Mouse (Mus musculus) MEL (cell line): Measurements from ENCODE around the gene Cxcr1. TPM values are rescaled to one million over a fixed set of nuclear protein-coding genes. Genes with fewer than 3 reads are reported as not detected.

ENCODE experiments used
- DNase-seq: peaks from one replicate; pipeline ENCODE4 v3.0.0; 2011; ENCODE audit warnings: low read depth, low spot score
- H3K27ac ChIP-seq: 2 replicates; pipeline ENCODE4 v1.5.1; 2012; ENCODE audit warnings: low read depth, mild to moderate bottlenecking, control low read depth, low read length, moderate library complexity; ENCODE audit not compliant: control insufficient read depth
- H3K27me3 ChIP-seq, 2 experiments: fragments of 150-350 bp in 1 of 2; sonication (generic) in 1 of 2; 2 replicates each; pipeline ENCODE4 v1.6.1; 2012; ENCODE audit warnings: low read length in 2 of 2, mild to moderate bottlenecking in 2 of 2, improper control_type of control experiment in 1 of 2, moderate library complexity in 1 of 2; ENCODE audit not compliant: insufficient read depth in 2 of 2, control insufficient read depth in 1 of 2
- H3K36me3 ChIP-seq, 2 experiments: 2 replicates each; pipeline ENCODE4 v1.6.1; 2012 to 2014; ENCODE audit warnings: low read length in 2 of 2, improper control_type of control experiment in 1 of 2, inconsistent platforms in 1 of 2, mild to moderate bottlenecking in 1 of 2; ENCODE audit not compliant: insufficient read depth in 2 of 2, control insufficient read depth in 1 of 2
- H3K4me1 ChIP-seq, 2 experiments: fragments of 150-350 bp in 1 of 2; sonication (generic) in 1 of 2; 2 replicates each; pipeline ENCODE4 v1.6.1; 2012; ENCODE audit warnings: low read length in 2 of 2, improper control_type of control experiment in 1 of 2, mild to moderate bottlenecking in 1 of 2; ENCODE audit not compliant: insufficient read depth in 2 of 2, control insufficient read depth in 1 of 2
- H3K4me3 ChIP-seq, 2 experiments: fragments of 150-350 bp in 1 of 2; sonication (generic) in 1 of 2; 2 replicates each; pipeline ENCODE4 v1.5.1; 2012; ENCODE audit warnings: low read depth in 2 of 2, low read length in 2 of 2, mild to moderate bottlenecking in 2 of 2, moderate library complexity in 2 of 2, control low read depth in 1 of 2, improper control_type of control experiment in 1 of 2; ENCODE audit not compliant: control insufficient read depth in 1 of 2, insufficient read depth in 1 of 2
- H3K79me2 ChIP-seq: 2 replicates; pipeline ENCODE4 v1.6.1; 2012; ENCODE audit warnings: mild to moderate bottlenecking, low read length, moderate library complexity; ENCODE audit not compliant: control insufficient read depth, poor library complexity, insufficient read depth
- H3K9ac ChIP-seq: 2 replicates; pipeline ENCODE4 v1.6.1; 2012; ENCODE audit warnings: low read depth, mild to moderate bottlenecking, control low read depth, low read length, moderate library complexity; ENCODE audit not compliant: control insufficient read depth, poor library complexity, severe bottlenecking
- H3K9me3 ChIP-seq: fragments of 150-350 bp; sonication (generic); replicated peaks from 2 replicates; pipeline ENCODE4 v1.6.1; 2012; ENCODE audit warnings: mild to moderate bottlenecking, low read length, improper control_type of control experiment, moderate library complexity; ENCODE audit not compliant: insufficient read depth
- BHLHE40 ChIP-seq: IDR thresholded peaks from 2 replicates; pipeline ENCODE4 v1.6.1; 2012; ENCODE audit warnings: low read depth, mild to moderate bottlenecking, inconsistent platforms, low read length, improper control_type of control experiment, borderline replicate concordance
- E2F4 ChIP-seq: IDR thresholded peaks from 2 replicates; pipeline ENCODE4 v1.6.1; 2011; ENCODE audit warnings: low read depth, low read length, improper control_type of control experiment, borderline replicate concordance
- ELF1 ChIP-seq: IDR thresholded peaks from 2 replicates; pipeline ENCODE4 v1.6.1; 2014; ENCODE audit warnings: low read depth, mild to moderate bottlenecking, inconsistent platforms, low read length, improper control_type of control experiment, moderate library complexity
- ETS1 ChIP-seq: IDR thresholded peaks from 2 replicates; pipeline ENCODE4 v1.6.1; 2012; ENCODE audit warnings: low read depth, mild to moderate bottlenecking, inconsistent platforms, low read length, improper control_type of control experiment, moderate library complexity
- KAT2A ChIP-seq: conservative IDR thresholded peaks from 2 replicates; pipeline ENCODE4 v1.6.1; 2012; ENCODE audit warnings: low read depth, low read length, improper control_type of control experiment, inconsistent platforms
- MAZ ChIP-seq: IDR thresholded peaks from 2 replicates; pipeline ENCODE4 v1.6.1; 2012; ENCODE audit warnings: low read depth, mild to moderate bottlenecking, inconsistent platforms, low read length, improper control_type of control experiment
- MXI1 ChIP-seq: IDR thresholded peaks from 2 replicates; pipeline ENCODE4 v1.6.1; 2011; ENCODE audit warnings: mild to moderate bottlenecking, low read depth, low read length, improper control_type of control experiment
- MYC ChIP-seq: IDR thresholded peaks from 2 replicates; pipeline ENCODE4 v1.6.1; 2011; ENCODE audit warnings: low read depth, mild to moderate bottlenecking, low read length, improper control_type of control experiment, moderate library complexity
- RAD21 ChIP-seq: IDR thresholded peaks from 2 replicates; pipeline ENCODE4 v1.6.1; 2011; ENCODE audit warnings: mild to moderate bottlenecking, low read depth, low read length, improper control_type of control experiment
- RCOR1 ChIP-seq: IDR thresholded peaks from 2 replicates; pipeline ENCODE4 v1.6.1; 2012; ENCODE audit warnings: low read depth, mild to moderate bottlenecking, inconsistent platforms, low read length, improper control_type of control experiment
- SIN3A ChIP-seq: IDR thresholded peaks from 2 replicates; pipeline ENCODE4 v1.6.1; 2012; ENCODE audit warnings: low read length, improper control_type of control experiment, inconsistent platforms
- USF1 ChIP-seq: IDR thresholded peaks from 2 replicates; pipeline ENCODE4 v1.6.1; 2014; ENCODE audit warnings: low read depth, mild to moderate bottlenecking, inconsistent platforms, low read length, improper control_type of control experiment, moderate library complexity
- USF2 ChIP-seq, 2 experiments: IDR thresholded peaks; 2 replicates each; pipeline ENCODE4 v1.6.1; 2011 to 2012; ENCODE audit warnings: improper control_type of control experiment in 2 of 2, low read length in 2 of 2, borderline replicate concordance in 1 of 2, inconsistent platforms in 1 of 2, low read depth in 1 of 2, mild to moderate bottlenecking in 1 of 2; ENCODE audit not compliant: insufficient read depth in 1 of 2
- ZNF384 ChIP-seq: IDR thresholded peaks from 2 replicates; pipeline ENCODE4 v1.6.1; 2012; ENCODE audit warnings: low read depth, mild to moderate bottlenecking, inconsistent platforms, low read length, improper control_type of control experiment
- polyA plus RNA-seq, 2 experiments: library from polyadenylated mRNA; stranded (reverse) in 1 of 2; unstranded in 1 of 2; fragments of >175 nt in 1 of 2; fragments of >200 nt in 1 of 2; gene quantifications; 2 replicates each; pipeline versions ENCODE4 v1.2.1 to v1.2.4; 2012; ENCODE audit warnings: low replicate concordance in 2 of 2, low read depth in 1 of 2; ENCODE audit not compliant: insufficient read length in 2 of 2, insufficient read depth in 1 of 2, missing spikeins in 1 of 2
- total RNA-seq: library from RNA; depleted of rRNA; stranded (reverse); fragments of 300-350 nt; gene quantifications from 2 replicates; pipeline ENCODE4 v1.2.3, GENCODE M21; 2012

Gene Cxcr1
- total and polyA plus RNA-seq, 3 experiments, result not detected

DNA sequence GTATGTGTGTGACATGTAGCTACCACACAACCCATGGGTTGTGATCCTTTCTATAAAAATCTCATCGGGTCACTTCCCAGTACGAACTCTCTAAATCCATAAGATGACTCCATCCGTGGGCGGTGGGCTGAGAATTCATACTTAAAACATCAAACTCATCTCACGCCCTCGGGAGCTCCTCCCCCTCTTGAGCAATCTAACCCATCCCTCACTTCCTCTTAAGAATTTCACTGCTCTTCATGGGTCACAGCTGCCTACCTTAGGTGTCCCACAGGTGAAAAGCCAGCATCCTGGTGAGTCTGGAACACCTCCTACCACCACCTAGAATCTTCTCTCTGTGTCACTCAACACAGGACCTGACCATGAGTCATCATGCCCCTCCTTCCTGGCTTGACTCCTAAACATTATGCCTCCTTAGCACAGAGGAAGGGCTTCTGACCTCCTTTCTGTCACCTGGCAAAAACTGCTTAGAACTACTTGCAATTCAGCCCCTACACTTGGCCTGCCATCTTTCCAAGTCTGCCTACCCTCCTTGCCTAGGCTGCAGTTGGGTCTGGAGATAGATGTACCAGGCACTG lies 38.9 kb downstream of the Cxcr1 start:
- DNase-seq, result no peak
- Histone ChIP-seq H3K79me2 (no peaks in the 10 kb centered on the region), H3K4me1 (0 out of 4 replicates have a peak, but pooled peaks cover 0 to 2% of the 10 kb centered on the region in 2 experiments), H3K36me3 (no peaks in the 10 kb centered on the region), H3K27ac (no peak overlapping the region)
- TF ChIP-seq MXI1, result no peak
- TF ChIP-seq, all 39 proteins: peak for 0
- Histone ChIP-seq H3K4me3 (no peak overlapping the region), H3K27me3 (no peaks in the 10 kb centered on the region), H3K9ac (no peak overlapping the region), H3K9me3 (no peaks in the 10 kb centered on the region)

DNA sequence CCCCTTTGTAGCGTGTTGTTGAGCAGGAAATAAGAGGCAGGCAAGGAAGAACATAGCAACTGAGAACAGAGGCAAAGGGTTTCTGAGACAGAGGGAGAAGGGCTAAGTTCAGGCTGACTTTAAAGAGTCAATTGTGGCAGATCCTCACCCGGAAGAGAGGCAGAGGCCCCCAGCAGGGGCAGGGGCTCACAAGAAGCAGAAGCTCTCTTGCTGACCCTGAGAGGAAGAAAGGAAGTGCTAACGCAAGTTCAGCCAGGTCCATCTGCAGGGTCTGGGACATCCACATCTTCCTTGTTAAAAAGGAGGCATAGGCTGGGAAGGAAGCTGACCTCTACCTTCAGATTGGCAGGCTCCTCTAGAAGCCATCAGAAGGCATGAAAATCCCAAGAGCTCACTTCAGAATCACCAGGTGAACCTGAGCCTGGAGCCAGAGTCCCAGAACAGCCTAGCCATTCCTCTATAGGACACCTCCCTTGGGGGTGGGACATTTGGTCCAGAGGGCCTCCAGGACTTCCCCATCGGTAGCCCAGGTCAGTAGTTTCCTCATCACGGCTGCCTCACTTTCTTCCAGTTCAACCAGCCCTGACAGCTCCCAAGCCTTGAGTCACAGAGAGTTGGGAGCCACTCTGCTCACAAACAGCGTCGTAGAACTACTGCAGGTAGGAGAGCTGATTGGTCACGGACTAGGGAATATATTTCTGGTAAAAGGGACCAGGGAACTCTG lies 40.8 kb downstream of the Cxcr1 start, which contains the start of gene Cxcr2:
TSS of gene Cxcr2 (plus strand) at position 529 of the 724 bp plus-strand sequence.
- H3K9me3 ChIP-seq, result no peaks in the 10 kb centered on the region
- H3K36me3 ChIP-seq, result no peaks in the 10 kb centered on the region
- no peak for DNase-seq
- H3K27me3 ChIP-seq, result no peaks in the 10 kb centered on the region
- no peak for TF ChIP-seq USF1
- no peak for TF ChIP-seq ETS1
- H3K4me3 ChIP-seq, result no peak within 1 kb of the TSS
- H3K79me2 ChIP-seq, result no peaks in the 10 kb centered on the region
- H3K27ac ChIP-seq, result no peak within 1 kb of the TSS
- H3K9ac ChIP-seq, result no peak within 1 kb of the TSS
- peaks cover 0 to 7% of the 10 kb centered on the region in 2 experiments; a peak in 1 of 4 replicates for H3K4me1 ChIP-seq

DNA sequence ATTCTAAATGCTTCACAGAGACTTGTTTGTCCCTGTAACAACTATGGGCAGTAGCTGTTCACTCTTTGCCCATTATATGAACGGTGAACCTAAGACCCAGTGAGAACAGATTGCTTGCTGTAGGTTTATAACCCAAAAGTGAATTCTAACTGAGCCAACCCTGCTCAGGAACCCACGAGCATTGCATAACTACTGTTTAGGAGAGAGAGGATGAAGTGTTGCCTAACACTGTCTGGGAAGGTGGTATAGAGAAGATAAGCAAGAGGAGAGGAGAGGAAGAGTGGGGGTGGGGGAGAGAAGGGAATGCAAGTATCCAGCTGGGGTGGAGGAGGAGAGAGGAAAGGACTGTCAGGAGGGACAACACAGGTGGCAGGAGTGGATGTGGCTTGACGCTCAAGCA lies 43.3 kb downstream of the Cxcr1 start:
- Histone ChIP-seq H3K4me3 (no peak overlapping the region), H3K27me3 (no peaks in the 10 kb centered on the region), H3K9ac (no peak overlapping the region), H3K4me1 (peaks cover 0 to 10% of the 10 kb centered on the region in 2 experiments; a peak in 2 of 4 replicates), H3K79me2 (no peaks in the 10 kb centered on the region), H3K9me3 (no peaks in the 10 kb centered on the region), H3K27ac (no peak overlapping the region), H3K36me3 (0 out of 4 replicates have a peak, but pooled peaks cover 0 to 2% of the 10 kb centered on the region in 2 experiments)
- no peak for DNase-seq
- TF ChIP-seq BHLHE40 (no peak), SIN3A (no peak), RAD21 (no peak)

DNA sequence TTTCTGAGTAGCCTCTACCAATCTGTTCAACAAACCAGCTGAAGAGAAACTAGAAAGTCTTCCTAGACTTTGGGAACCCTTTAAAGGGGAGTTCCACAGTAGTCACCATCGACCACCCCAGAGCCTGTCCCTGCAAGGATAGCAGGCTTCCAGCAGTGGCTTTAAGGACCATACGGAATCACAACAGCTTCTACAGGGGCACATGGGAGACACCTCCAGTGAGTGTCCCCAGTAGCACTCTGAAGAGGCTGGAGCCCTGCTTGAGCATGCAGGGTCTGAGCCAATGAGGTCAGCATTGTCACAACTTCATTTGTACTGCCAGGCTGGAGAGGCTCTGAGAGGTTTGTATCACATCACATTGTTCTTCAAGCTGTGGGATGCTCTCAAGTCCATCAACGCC lies 44.3 kb downstream of the Cxcr1 start:
- H3K9ac ChIP-seq, result no peak overlapping the region
- no peaks in the 10 kb centered on the region for H3K79me2 ChIP-seq
- peaks cover 0 to 10% of the 10 kb centered on the region in 2 experiments; a peak in 2 of 4 replicates for H3K4me1 ChIP-seq
- H3K36me3 ChIP-seq, result 0 out of 4 replicates have a peak, but pooled peaks cover 0 to 3% of the 10 kb centered on the region in 2 experiments
- H3K27ac ChIP-seq, result no peak overlapping the region
- TF ChIP-seq RAD21, result no peak
- no peak for TF ChIP-seq USF2 (IDR thresholded peaks at IDR 0.05; ENCODE audit: borderline replicate concordance in 1 of 2, insufficient read depth in 1 of 2, low read depth in 1 of 2, low read length in 2 of 2)
- no peak for TF ChIP-seq MYC
- no peak for TF ChIP-seq KAT2A
- TF ChIP-seq ZNF384, result no peak
- TF ChIP-seq SIN3A, result no peak
- TF ChIP-seq ELF1, result no peak
- TF ChIP-seq E2F4, result no peak
- no peak for TF ChIP-seq MAZ
- no peak for TF ChIP-seq RCOR1
- TF ChIP-seq ETS1, result no peak
- H3K4me3 ChIP-seq, result no peak overlapping the region
- no peaks in the 10 kb centered on the region for H3K9me3 ChIP-seq
- no peaks in the 10 kb centered on the region for H3K27me3 ChIP-seq
- DNase-seq, result no peak
